23 mouse cellular contexts compared by ENCODE assay signal in genomic region chr1:134915421-134915820, GRCm38 (mm10). TPM values are rescaled to one million over a fixed set of nuclear protein-coding genes. Genes with fewer than 3 reads are reported as not detected.
A peak's percentile ranks its signal among the peaks of the same experiment; 100 is the strongest.
DNase-seq lines count a peak whose midpoint lies in the region; ATAC-seq and TF ChIP-seq lines count a peak whose summit lies in the region.
"Had no signal": no experiment of that assay in that cellular context is flagged by ENCODE, and none has a peak within 500 bp of the region (broad histone marks: within the 10 kb centered on the region; RNA-seq: fewer than 3 reads in every experiment).

No protein-coding gene starts in this region.

- H3K9me3 ChIP-seq in heart, embryonic 10.5 days: no peaks in the 10 kb centered on the region
- H3K9me3 ChIP-seq in heart, embryonic 14.5 days (ENCODE audit: control insufficient read depth, low read length): no peaks in the 10 kb centered on the region
- H3K9me3 ChIP-seq: embryonic facial prominence, embryonic 15.5 days; forebrain, embryonic 10.5 days; G1E; hindbrain, embryonic 10.5 days; intestine, embryonic 15.5 days had no signal

- peak overlapping the region; percentile 77; the same call in 1 of the 2 replicates for H3K27ac ChIP-seq in heart, embryonic 10.5 days
- H3K27ac ChIP-seq in heart, embryonic 14.5 days (replicated peaks in 1 of 2; ENCODE audit: control insufficient read depth in 1 of 2, insufficient read depth in 1 of 2, low read depth in 2 of 2, low read length in 2 of 2): peak overlapping the region; percentile 53 to 61
- H3K27ac ChIP-seq: embryonic facial prominence, embryonic 15.5 days; forebrain, embryonic 10.5 days; hindbrain, embryonic 10.5 days; hindbrain, embryonic 14.5 days; intestine, embryonic 15.5 days had no signal

- ATAC-seq in heart, embryonic 14.5 days (ENCODE audit: insufficient number of reproducible peaks, insufficient read depth, low FRiP score, low read depth): no peak
- ATAC-seq: CD4-positive, CD25-positive, alpha-beta regulatory T cell, adult 4 months; forebrain, embryonic 14.5 days; intestine, embryonic 15.5 days had no signal

- 77% methylated on average over 4 of the region's 4 CpGs for WGBS in heart, embryonic 10.5 days
- WGBS in heart, embryonic 14.5 days: 71% methylated on average over 4 of the region's 4 CpGs

- H3K4me2 ChIP-seq in heart, embryonic 14.5 days (ENCODE audit: low read length): no peak overlapping the region
- H3K4me2 ChIP-seq in myocyte (ENCODE audit: low read depth): peak overlapping the region; percentile 18
- H3K4me2 ChIP-seq: embryonic facial prominence, embryonic 15.5 days; hindbrain, embryonic 14.5 days; intestine, embryonic 15.5 days had no signal

- peak; percentile 51 for DNase-seq in gastrocnemius, adult 18-20 months (ENCODE audit: low spot score)
- DNase-seq in gastrocnemius, postnatal 10 days: no peak
- DNase-seq in heart, embryonic 10.5 days (ENCODE audit: low spot score): no peak
- DNase-seq in heart, postnatal 10 days: no peak
- DNase-seq in heart, adult 9 months (ENCODE audit: low spot score in 2 of 2): no peak
- DNase-seq: adrenal gland, adult 8-10 months; adrenal gland, postnatal 36 days; B cell, adult 2 months; cerebellum, adult 2 months; cerebellum, postnatal 14 days; embryo, embryonic 11 days; kidney, adult 18-20 months had no signal

- intact Hi-C loops in heart, postnatal 10 days (cut with DNase I): no loop called here

- H3K36me3 ChIP-seq in heart, embryonic 10.5 days: no peaks in the 10 kb centered on the region
- no peaks in the 10 kb centered on the region for H3K36me3 ChIP-seq in heart, embryonic 14.5 days (ENCODE audit: control insufficient read depth, insufficient read depth, low read length)
- H3K36me3 ChIP-seq in myocyte (ENCODE audit: control insufficient read depth, insufficient read depth): no peaks in the 10 kb centered on the region
- H3K36me3 ChIP-seq: embryonic facial prominence, embryonic 15.5 days; forebrain, embryonic 10.5 days; G1E; hindbrain, embryonic 10.5 days; intestine, embryonic 15.5 days had no signal

- no peak overlapping the region for H3K4me3 ChIP-seq in heart, embryonic 10.5 days
- H3K4me3 ChIP-seq in heart, embryonic 14.5 days (ENCODE audit: control insufficient read depth in 1 of 2, insufficient read depth in 1 of 2, low read depth in 1 of 2, low read length in 2 of 2): no peak overlapping the region
- no peak overlapping the region for H3K4me3 ChIP-seq in myocyte
- H3K4me3 ChIP-seq: embryonic facial prominence, embryonic 15.5 days; erythroblast, embryonic 14.5 days; forebrain, embryonic 10.5 days; hindbrain, embryonic 10.5 days; intestine, embryonic 15.5 days had no signal

- peaks cover 51% of the 10 kb centered on the region for H3K4me1 ChIP-seq in heart, embryonic 10.5 days
- peaks cover 16 to 57% of the 10 kb centered on the region in 2 experiments for H3K4me1 ChIP-seq in heart, embryonic 14.5 days (ENCODE audit: control insufficient read depth in 2 of 2, insufficient read depth in 2 of 2, low read length in 2 of 2)
- H3K4me1 ChIP-seq: embryonic facial prominence, embryonic 15.5 days; hindbrain, embryonic 10.5 days; intestine, embryonic 15.5 days had no signal

- no peak overlapping the region for H3ac ChIP-seq in myocyte (ENCODE audit: control insufficient read depth, insufficient read length)

- no peaks in the 10 kb centered on the region for H3K27me3 ChIP-seq in heart, embryonic 10.5 days (ENCODE audit: insufficient read depth, poor library complexity, severe bottlenecking)
- H3K27me3 ChIP-seq in heart, embryonic 14.5 days (ENCODE audit: control insufficient read depth, insufficient read depth, low read length): no peaks in the 10 kb centered on the region
- no peaks in the 10 kb centered on the region for H3K27me3 ChIP-seq in myocyte (ENCODE audit: control insufficient read depth, insufficient read depth, insufficient read length)
- H3K27me3 ChIP-seq: embryonic facial prominence, embryonic 15.5 days; intestine, embryonic 15.5 days had no signal

- no peaks in the 10 kb centered on the region for H3K79me2 ChIP-seq in myocyte (ENCODE audit: control insufficient read depth, insufficient read depth)

- TF ChIP-seq POLR2A in myocyte (IDR thresholded peaks at IDR 0.05; ENCODE audit: insufficient read length, low read depth): no peak

- peak overlapping the region; percentile 16; the same call in 1 of the 2 replicates for H3K9ac ChIP-seq in heart, embryonic 14.5 days (ENCODE audit: low read length)
- H3K9ac ChIP-seq: embryonic facial prominence, embryonic 15.5 days; hindbrain, embryonic 14.5 days; intestine, embryonic 15.5 days had no signal

TF ChIP-seq in myocyte, 11 proteins besides CTCF, POLR2A, EP300 and RAD21:
- TF ChIP-seq MYOD1 (IDR thresholded peaks at IDR 0.05; ENCODE audit: control insufficient read depth in 1 of 3, insufficient read length in 2 of 3, low read depth in 2 of 3) (peak in 1 of 3 experiments; percentile 67), TCF12 (IDR thresholded peaks at IDR 0.05; ENCODE audit: insufficient read depth, poor library complexity, severe bottlenecking) (peak; percentile 19), MYOG (IDR thresholded peaks at IDR 0.05; ENCODE audit: control insufficient read depth in 1 of 3, insufficient read depth in 1 of 3, insufficient read length in 2 of 3, low read depth in 2 of 3) (peak in 2 of 3 experiments; percentile 50 to 57), POLR2AphosphoS2 (IDR thresholded peaks at IDR 0.05; ENCODE audit: insufficient read length, low read depth) (no peak)

RNA-seq across cellular contexts. Expression of gene Ppp1r12b, which starts 40.3 kb away (rescaled TPM):
- 100 to 1,000 TPM; 152 to 171 TPM for total RNA-seq in gastrocnemius, adult 18-20 months (2021)
- total RNA-seq in gastrocnemius, postnatal 10 days (2021): 100 to 1,000 TPM; 199 to 221 TPM
- polyA plus RNA-seq in heart, embryonic 10.5 days (2016; fragmentation: Nextera tagmentation; extraction: Ambion mirVana): 15.2 and 24.5 TPM in 2 replicates
- total RNA-seq in heart, postnatal 10 days (2021): 100 to 1,000 TPM; 130 to 131 TPM
- polyA plus RNA-seq in heart, embryonic 14.5 days (2014; fragmentation: Nextera tagmentation; extraction: Ambion mirVana): 35.7 and 35.9 TPM in 2 replicates
- polyA plus RNA-seq in myocyte (2012; fragmentation: generic; extraction: Trizol): 4.4 TPM

RNA-seq across cellular contexts. Expression of gene Ube2t, which starts 46.9 kb away (rescaled TPM):
- 1 to 10 TPM; 5.5 to 6.6 TPM for total RNA-seq in gastrocnemius, adult 18-20 months (2021)
- 1 to 10 TPM; 7.2 to 8.8 TPM for total RNA-seq in gastrocnemius, postnatal 10 days (2021)
- polyA plus RNA-seq in heart, embryonic 10.5 days (2016; fragmentation: Nextera tagmentation; extraction: Ambion mirVana): 49.3 and 51.9 TPM in 2 replicates
- total RNA-seq in heart, postnatal 10 days (2021): 10 to 100 TPM in 1 of 2 experiments, 1 to 10 TPM in 1; 9.6 to 10.1 TPM
- polyA plus RNA-seq in heart, embryonic 14.5 days (2014; fragmentation: Nextera tagmentation; extraction: Ambion mirVana): 44.7 and 47.9 TPM in 2 replicates
- polyA plus RNA-seq in myocyte (2012; fragmentation: generic; extraction: Trizol): 4.0 TPM
